Mouse (Mus musculus): ENCODE results near the gene Pithd1. TPM values are rescaled to one million over a fixed set of nuclear protein-coding genes. Genes with fewer than 3 reads are reported as not detected.

Pithd1 gene
- polyA plus RNA-seq, 1 experiment from 2014 or later: 51.9 TPM

GRCm38 (mm10) chr4:135961709-135962108, 25.4 kb downstream of the Pithd1 start:
- H3K9me3 ChIP-seq (replicated peaks; ENCODE audit: control insufficient read depth, low read length): no peaks in the 10 kb centered on the region
- ATAC-seq (replicated peaks; ENCODE audit: insufficient number of reproducible peaks, low FRiP score, low TSS enrichment): no peak
- WGBS (ENCODE audit: insufficient replicate concordance): 80% methylated on average over 5 of the region's 5 CpGs
- H3K4me3 ChIP-seq (ENCODE audit: low read depth, low read length): no peak overlapping the region
- H3K27me3 ChIP-seq (ENCODE audit: control insufficient read depth, insufficient read depth, low read length): no peaks in the 10 kb centered on the region
- no peak overlapping the region for H3K4me2 ChIP-seq
- peaks cover 18% of the 10 kb centered on the region for H3K36me3 ChIP-seq (ENCODE audit: control insufficient read depth, insufficient read depth, low read length)
- H3K27ac ChIP-seq (ENCODE audit: low read depth, low read length): no peak overlapping the region
- peaks cover 14% of the 10 kb centered on the region for H3K4me1 ChIP-seq (ENCODE audit: control insufficient read depth, insufficient read depth, low read length)
- no peak overlapping the region for H3K9ac ChIP-seq (ENCODE audit: low read depth, low read length)

DNA sequence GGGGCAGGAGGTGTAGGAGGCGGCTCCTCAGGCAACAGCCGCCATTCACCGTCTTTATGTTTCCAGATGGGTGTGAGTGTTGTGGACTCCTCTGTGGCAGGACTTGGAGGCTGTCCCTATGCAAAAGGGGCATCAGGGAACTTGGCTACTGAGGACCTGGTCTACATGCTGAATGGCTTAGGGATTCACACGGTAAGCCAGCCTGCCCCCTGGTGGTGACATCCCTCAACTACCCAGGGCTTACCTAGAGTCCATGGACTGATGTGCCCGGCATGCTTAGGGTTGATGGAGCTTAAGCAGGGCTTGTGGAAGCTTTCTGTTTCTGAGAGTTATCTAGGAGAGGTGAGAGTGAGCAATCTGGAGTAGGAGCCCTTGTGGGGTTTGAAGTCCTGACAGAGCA, 26.3 kb downstream of the Pithd1 start:
- no peak for ATAC-seq (replicated peaks; ENCODE audit: insufficient number of reproducible peaks, low FRiP score, low TSS enrichment)
- H3K36me3 ChIP-seq (ENCODE audit: control insufficient read depth, insufficient read depth, low read length): peaks cover 11% of the 10 kb centered on the region
- no peak overlapping the region for H3K9ac ChIP-seq (ENCODE audit: low read depth, low read length)
- WGBS (ENCODE audit: insufficient replicate concordance): 22% methylated on average over 5 of the region's 5 CpGs
- H3K27ac ChIP-seq (ENCODE audit: low read depth, low read length): no peak overlapping the region
- H3K4me2 ChIP-seq: no peak overlapping the region
- H3K9me3 ChIP-seq (replicated peaks; ENCODE audit: control insufficient read depth, low read length): no peaks in the 10 kb centered on the region
- peaks cover 14% of the 10 kb centered on the region for H3K4me1 ChIP-seq (ENCODE audit: control insufficient read depth, insufficient read depth, low read length)
- H3K27me3 ChIP-seq (ENCODE audit: control insufficient read depth, insufficient read depth, low read length): no peaks in the 10 kb centered on the region
- no peak overlapping the region for H3K4me3 ChIP-seq (ENCODE audit: low read depth, low read length)

GRCm38 (mm10) chr4:135958354-135958753, 28.7 kb downstream of the Pithd1 start:
- no peak overlapping the region for H3K4me2 ChIP-seq
- no peak overlapping the region for H3K4me3 ChIP-seq (ENCODE audit: low read depth, low read length)
- H3K27ac ChIP-seq (ENCODE audit: low read depth, low read length): no peak overlapping the region
- ATAC-seq (replicated peaks; ENCODE audit: insufficient number of reproducible peaks, low FRiP score, low TSS enrichment): no peak
- H3K36me3 ChIP-seq (ENCODE audit: control insufficient read depth, insufficient read depth, low read length): peaks cover 11% of the 10 kb centered on the region
- H3K9me3 ChIP-seq (replicated peaks; ENCODE audit: control insufficient read depth, low read length): no peaks in the 10 kb centered on the region
- WGBS (ENCODE audit: insufficient replicate concordance): 60% methylated on average over 8 of the region's 8 CpGs
- no peaks in the 10 kb centered on the region for H3K27me3 ChIP-seq (ENCODE audit: control insufficient read depth, insufficient read depth, low read length)
- H3K4me1 ChIP-seq (ENCODE audit: control insufficient read depth, insufficient read depth, low read length): peaks cover 3% of the 10 kb centered on the region
- no peak overlapping the region for H3K9ac ChIP-seq (ENCODE audit: low read depth, low read length)

DNA sequence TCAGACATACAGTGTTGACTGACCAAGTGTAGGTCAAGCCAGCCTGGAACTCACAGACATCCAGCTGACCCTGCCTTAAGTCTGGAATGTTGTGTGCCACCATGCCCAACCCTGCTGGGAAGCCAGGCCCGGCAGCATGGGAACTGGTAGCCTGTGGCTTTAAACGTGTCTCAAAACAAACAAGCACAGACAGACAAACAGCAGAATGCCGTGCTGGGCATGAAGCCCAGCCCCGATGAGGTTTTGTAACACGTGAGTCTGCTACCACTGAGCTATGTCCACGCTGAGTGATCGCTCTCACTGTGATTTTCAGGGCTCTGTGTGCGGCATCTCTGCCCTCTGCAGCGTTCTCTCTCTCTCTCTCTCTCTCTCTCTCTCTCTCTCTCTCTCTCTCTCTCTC, 31.2 kb downstream of the Pithd1 start:
- Histone ChIP-seq H3K4me1 (ENCODE audit: control insufficient read depth, insufficient read depth, low read length) (no peaks in the 10 kb centered on the region), H3K27ac (ENCODE audit: low read depth, low read length) (no peak overlapping the region), H3K27me3 (ENCODE audit: control insufficient read depth, insufficient read depth, low read length) (no peaks in the 10 kb centered on the region), H3K9ac (ENCODE audit: low read depth, low read length) (no peak overlapping the region), H3K9me3 (replicated peaks; ENCODE audit: control insufficient read depth, low read length) (no peaks in the 10 kb centered on the region; the same call in 1 of the 2 replicates), H3K4me2 (no peak overlapping the region), H3K4me3 (ENCODE audit: low read depth, low read length) (no peak overlapping the region), H3K36me3 (ENCODE audit: control insufficient read depth, insufficient read depth, low read length) (peaks cover 27% of the 10 kb centered on the region)
- WGBS (ENCODE audit: insufficient replicate concordance): 78% methylated on average over 9 of the region's 9 CpGs
- ATAC-seq (replicated peaks; ENCODE audit: insufficient number of reproducible peaks, low FRiP score, low TSS enrichment): no peak

- H3K9ac ChIP-seq (ENCODE audit: low read depth, low read length): no peak overlapping the region
- H3K4me2 ChIP-seq: no peak overlapping the region
- no peak overlapping the region for H3K4me3 ChIP-seq (ENCODE audit: low read depth, low read length)
- whole genome bisulfite sequencing (ENCODE audit: insufficient replicate concordance): 14% methylated on average over 2 of the region's 2 CpGs
- H3K4me1 ChIP-seq (ENCODE audit: control insufficient read depth, insufficient read depth, low read length): no peaks in the 10 kb centered on the region; the same call in 1 of the 2 replicates
- H3K9me3 ChIP-seq (replicated peaks; ENCODE audit: control insufficient read depth, low read length): no peaks in the 10 kb centered on the region; the same call in 1 of the 2 replicates
- no peaks in the 10 kb centered on the region for H3K27me3 ChIP-seq (ENCODE audit: control insufficient read depth, insufficient read depth, low read length)
- H3K36me3 ChIP-seq (ENCODE audit: control insufficient read depth, insufficient read depth, low read length): peaks cover 25% of the 10 kb centered on the region
- ATAC-seq (replicated peaks; ENCODE audit: insufficient number of reproducible peaks, low FRiP score, low TSS enrichment): no peak
- no peak overlapping the region for H3K27ac ChIP-seq (ENCODE audit: low read depth, low read length)
These were observed 32.8 kb downstream of the Pithd1 start for GRCm38 (mm10) chr4:135954241-135954640.

- ATAC-seq (replicated peaks; ENCODE audit: insufficient number of reproducible peaks, low FRiP score, low TSS enrichment): no peak
- Histone ChIP-seq H3K4me3 (ENCODE audit: low read depth, low read length) (no peak overlapping the region), H3K4me2 (no peak overlapping the region), H3K27me3 (ENCODE audit: control insufficient read depth, insufficient read depth, low read length) (no peaks in the 10 kb centered on the region), H3K36me3 (ENCODE audit: control insufficient read depth, insufficient read depth, low read length) (peaks cover 23% of the 10 kb centered on the region), H3K9me3 (replicated peaks; ENCODE audit: control insufficient read depth, low read length) (no peaks in the 10 kb centered on the region; the same call in 1 of the 2 replicates), H3K27ac (ENCODE audit: low read depth, low read length) (no peak overlapping the region), H3K4me1 (ENCODE audit: control insufficient read depth, insufficient read depth, low read length) (peaks cover 4% of the 10 kb centered on the region; the same call in 1 of the 2 replicates), H3K9ac (ENCODE audit: low read depth, low read length) (no peak overlapping the region)
- 86% methylated on average over 3 of the region's 3 CpGs for WGBS (ENCODE audit: insufficient replicate concordance)
These were observed 33.9 kb downstream of the Pithd1 start for GRCm38 (mm10) chr4:135953179-135953578.

GRCm38 (mm10) chr4:135951505-135951904, 35.6 kb downstream of the Pithd1 start:
- H3K4me2 ChIP-seq: no peak overlapping the region
- no peak for ATAC-seq (replicated peaks; ENCODE audit: insufficient number of reproducible peaks, low FRiP score, low TSS enrichment)
- H3K4me1 ChIP-seq (ENCODE audit: control insufficient read depth, insufficient read depth, low read length): peaks cover 5% of the 10 kb centered on the region; the same call in 1 of the 2 replicates
- 92% methylated on average over 3 of the region's 3 CpGs for WGBS (ENCODE audit: insufficient replicate concordance)
- no peak overlapping the region for H3K27ac ChIP-seq (ENCODE audit: low read depth, low read length)
- no peak overlapping the region for H3K4me3 ChIP-seq (ENCODE audit: low read depth, low read length)
- H3K9ac ChIP-seq (ENCODE audit: low read depth, low read length): no peak overlapping the region
- H3K9me3 ChIP-seq (replicated peaks; ENCODE audit: control insufficient read depth, low read length): no peaks in the 10 kb centered on the region; the same call in 1 of the 2 replicates
- H3K27me3 ChIP-seq (ENCODE audit: control insufficient read depth, insufficient read depth, low read length): no peaks in the 10 kb centered on the region
- H3K36me3 ChIP-seq (ENCODE audit: control insufficient read depth, insufficient read depth, low read length): peaks cover 21% of the 10 kb centered on the region

DNA sequence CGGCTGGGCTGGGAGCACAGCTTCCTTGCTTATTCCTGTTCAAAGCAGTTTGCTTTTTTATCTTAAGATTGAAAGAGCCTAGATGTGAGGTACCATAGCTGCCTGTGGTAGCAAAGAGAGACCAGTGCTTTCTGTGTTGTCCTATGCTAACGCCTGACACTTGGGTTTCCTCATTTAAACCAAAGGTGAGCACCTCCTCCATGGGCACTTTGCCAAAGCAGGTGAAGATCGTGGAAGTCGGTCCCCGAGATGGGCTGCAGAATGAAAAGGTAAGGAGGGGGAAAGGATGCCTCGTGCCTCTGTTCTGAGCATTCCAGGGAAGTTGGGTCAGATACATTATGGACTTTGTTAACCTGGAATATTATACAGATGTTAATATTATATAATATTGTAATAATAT, 36.7 kb downstream of the Pithd1 start:
- Histone ChIP-seq H3K4me3 (ENCODE audit: low read depth, low read length) (no peak overlapping the region), H3K4me2 (no peak overlapping the region), H3K36me3 (ENCODE audit: control insufficient read depth, insufficient read depth, low read length) (peaks cover 18% of the 10 kb centered on the region), H3K9me3 (replicated peaks; ENCODE audit: control insufficient read depth, low read length) (no peaks in the 10 kb centered on the region; the same call in 1 of the 2 replicates), H3K27me3 (ENCODE audit: control insufficient read depth, insufficient read depth, low read length) (no peaks in the 10 kb centered on the region), H3K27ac (ENCODE audit: low read depth, low read length) (0 out of 2 replicates have a peak overlapping the region, but pooled peaks have one; percentile 29), H3K4me1 (ENCODE audit: control insufficient read depth, insufficient read depth, low read length) (peaks cover 9% of the 10 kb centered on the region), H3K9ac (ENCODE audit: low read depth, low read length) (no peak overlapping the region)
- WGBS (ENCODE audit: insufficient replicate concordance): 78% methylated on average over 6 of the region's 6 CpGs
- no peak for ATAC-seq (replicated peaks; ENCODE audit: insufficient number of reproducible peaks, low FRiP score, low TSS enrichment)

GRCm38 (mm10) chr4:135949911-135950310, 37.2 kb downstream of the Pithd1 start:
- peaks cover 9% of the 10 kb centered on the region for H3K4me1 ChIP-seq (ENCODE audit: control insufficient read depth, insufficient read depth, low read length)
- H3K4me3 ChIP-seq (ENCODE audit: low read depth, low read length): no peak overlapping the region
- no peaks in the 10 kb centered on the region for H3K27me3 ChIP-seq (ENCODE audit: control insufficient read depth, insufficient read depth, low read length)
- H3K9ac ChIP-seq (ENCODE audit: low read depth, low read length): no peak overlapping the region
- 48% methylated on average over 6 of the region's 6 CpGs for WGBS (ENCODE audit: insufficient replicate concordance)
- H3K27ac ChIP-seq (ENCODE audit: low read depth, low read length): 0 out of 2 replicates have a peak overlapping the region, but pooled peaks have one; percentile 29
- no peak overlapping the region for H3K4me2 ChIP-seq
- H3K36me3 ChIP-seq (ENCODE audit: control insufficient read depth, insufficient read depth, low read length): peaks cover 18% of the 10 kb centered on the region
- 0 out of 2 replicates have a peak, but pooled peaks have one; percentile 33 for ATAC-seq (replicated peaks; ENCODE audit: insufficient number of reproducible peaks, low FRiP score, low TSS enrichment)
- H3K9me3 ChIP-seq (replicated peaks; ENCODE audit: control insufficient read depth, low read length): no peaks in the 10 kb centered on the region; the same call in 1 of the 2 replicates

All from heart, embryonic 11.5 days (tissue).